ENCODE assay signal across 29 mouse cellular contexts in the genomic region with DNA sequence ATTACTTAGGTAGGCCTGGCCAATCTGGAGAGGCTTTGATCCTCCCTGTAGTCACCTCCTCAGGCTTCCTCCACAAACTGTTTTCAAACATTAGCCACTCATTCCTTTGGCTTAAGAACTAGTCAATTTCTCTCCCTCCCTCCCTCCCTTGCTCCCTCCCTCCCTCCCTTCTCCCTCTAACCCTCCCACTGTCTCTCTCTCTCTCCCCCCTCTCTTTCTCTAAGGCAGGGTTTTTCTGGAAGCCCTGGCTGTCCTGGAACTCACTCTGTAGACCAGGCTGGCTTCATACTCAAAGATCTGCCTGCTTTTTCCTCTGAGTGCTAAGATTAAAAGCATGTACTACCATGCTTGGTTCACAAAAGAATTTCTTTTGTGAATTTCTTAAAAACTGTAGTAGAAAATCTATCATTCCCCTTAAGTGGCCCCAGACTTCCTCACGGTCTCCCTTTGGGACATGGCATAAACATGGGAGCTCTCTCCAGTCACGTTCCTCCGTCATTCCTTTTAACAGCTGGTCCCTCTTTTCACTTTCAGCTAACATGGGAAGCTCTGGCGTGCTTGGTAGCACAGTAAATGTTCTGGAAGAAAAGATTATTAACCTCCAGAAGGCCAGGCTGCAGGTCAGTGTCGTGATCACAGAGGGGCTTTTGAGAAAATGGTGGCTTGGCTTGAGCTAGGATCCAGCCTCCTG. TPM values are rescaled to one million over a fixed set of nuclear protein-coding genes. Genes with fewer than 3 reads are reported as not detected.
DNase-seq lines count a peak whose midpoint lies in the region; ATAC-seq and TF ChIP-seq lines count a peak whose summit lies in the region.
"Had no signal": no experiment of that assay in that cellular context is flagged by ENCODE, and none has a peak within 500 bp of the region (broad histone marks: within the 10 kb centered on the region; RNA-seq: fewer than 3 reads in every experiment).

No protein-coding gene starts in this region.

- no peak overlapping the region for H3K4me3 ChIP-seq in kidney, postnatal 0 days (replicated peaks; ENCODE audit: low read depth, low read length)
- no peak overlapping the region for H3K4me3 ChIP-seq in embryonic facial prominence, embryonic 14.5 days (ENCODE audit: low read depth, low read length)
- no peak overlapping the region for H3K4me3 ChIP-seq in limb, embryonic 15.5 days
- H3K4me3 ChIP-seq: forebrain, embryonic 12.5 days; hindbrain, embryonic 13.5 days; liver, embryonic 12.5 days; midbrain, embryonic 10.5 days had no signal

- H3K27ac ChIP-seq in kidney, postnatal 0 days = peak overlapping the region; percentile 47; the same call in 1 of the 2 replicates
- H3K27ac ChIP-seq in embryonic facial prominence, embryonic 14.5 days (replicated peaks; ENCODE audit: low read depth, low read length) = no peak overlapping the region
- peak overlapping the region; percentile 50 for H3K27ac ChIP-seq in limb, embryonic 15.5 days
- H3K27ac ChIP-seq: forebrain, embryonic 12.5 days; hindbrain, embryonic 13.5 days; liver, embryonic 12.5 days; macrophage; midbrain, embryonic 10.5 days had no signal

- no peaks in the 10 kb centered on the region for H3K36me3 ChIP-seq in kidney, postnatal 0 days (ENCODE audit: insufficient read depth, low read length)
- no peaks in the 10 kb centered on the region for H3K36me3 ChIP-seq in embryonic facial prominence, embryonic 14.5 days (ENCODE audit: control insufficient read depth, insufficient read depth, low read length)
- H3K36me3 ChIP-seq in limb, embryonic 15.5 days = no peaks in the 10 kb centered on the region
- H3K36me3 ChIP-seq: forebrain, embryonic 12.5 days; G1E; hindbrain, embryonic 13.5 days; liver, embryonic 12.5 days; midbrain, embryonic 10.5 days had no signal

- no peak overlapping the region for H3K4me2 ChIP-seq in kidney, postnatal 0 days (ENCODE audit: low read length)
- H3K4me2 ChIP-seq in embryonic facial prominence, embryonic 14.5 days (ENCODE audit: low read depth, low read length) = no peak overlapping the region
- H3K4me2 ChIP-seq in limb, embryonic 15.5 days = no peak overlapping the region
- H3K4me2 ChIP-seq: forebrain, embryonic 12.5 days; hindbrain, embryonic 13.5 days; liver, embryonic 12.5 days had no signal

- 36% methylated on average over 5 of the region's 5 CpGs for WGBS in kidney, postnatal 0 days
- WGBS in embryonic facial prominence, embryonic 14.5 days = 37% methylated on average over 5 of the region's 5 CpGs
- WGBS in limb, embryonic 15.5 days = 34% methylated on average over 5 of the region's 5 CpGs

- peak; percentile 89 for DNase-seq in heart, adult 11 months
- no peak for DNase-seq in heart, postnatal 36 days
- peak; percentile 59 for DNase-seq in kidney, postnatal 0 days (ENCODE audit: low spot score)
- DNase-seq in kidney, postnatal 36 days = no peak
- peak; percentile 21 for DNase-seq in embryonic facial prominence, embryonic 14.5 days (ENCODE audit: low spot score)
- no peak for DNase-seq in cerebellum, postnatal 36 days
- no peak for DNase-seq in ovary, postnatal 10 days (ENCODE audit: low spot score)
- DNase-seq: cerebellum, postnatal 14 days; embryo, embryonic 11 days; kidney, postnatal 25 days; right cerebral cortex, postnatal 25 days; thymus, postnatal 14 days had no signal

- H3K9me3 ChIP-seq in kidney, postnatal 0 days (replicated peaks; ENCODE audit: low read length) = no peaks in the 10 kb centered on the region
- H3K9me3 ChIP-seq in embryonic facial prominence, embryonic 14.5 days (ENCODE audit: control insufficient read depth, low read length) = no peaks in the 10 kb centered on the region
- no peaks in the 10 kb centered on the region for H3K9me3 ChIP-seq in limb, embryonic 15.5 days
- H3K9me3 ChIP-seq: forebrain, embryonic 12.5 days; G1E; hindbrain, embryonic 13.5 days; liver, embryonic 12.5 days; midbrain, embryonic 10.5 days had no signal

- no peak for ATAC-seq in kidney, postnatal 0 days (replicated peaks; ENCODE audit: low FRiP score, low read depth)
- ATAC-seq in embryonic facial prominence, embryonic 14.5 days (ENCODE audit: low read depth) = no peak
- ATAC-seq in limb, embryonic 15.5 days (ENCODE audit: insufficient number of reproducible peaks, low FRiP score, low TSS enrichment, low read depth) = no peak
- ATAC-seq: activated CD4-positive, CD25-positive, alpha-beta regulatory T cell, adult 4 months; inflammation-experienced regulatory T-cells, adult 6 months; liver, embryonic 12.5 days had no signal

- no peak for TF ChIP-seq CTCF in kidney, postnatal 0 days (IDR thresholded peaks at IDR 0.05; ENCODE audit: low read depth)

- H3K4me1 ChIP-seq in kidney, postnatal 0 days (replicated peaks; ENCODE audit: insufficient read depth, low read length) = no peaks in the 10 kb centered on the region
- H3K4me1 ChIP-seq in embryonic facial prominence, embryonic 14.5 days (ENCODE audit: control insufficient read depth, insufficient read depth, low read length) = no peaks in the 10 kb centered on the region
- H3K4me1 ChIP-seq in limb, embryonic 15.5 days = peaks cover 6% of the 10 kb centered on the region; the same call in 1 of the 2 replicates
- H3K4me1 ChIP-seq: forebrain, embryonic 12.5 days; hindbrain, embryonic 13.5 days; liver, embryonic 12.5 days; midbrain, embryonic 10.5 days had no signal

- H3K9ac ChIP-seq in kidney, postnatal 0 days (ENCODE audit: low read depth, low read length) = no peak overlapping the region
- H3K9ac ChIP-seq in embryonic facial prominence, embryonic 14.5 days (ENCODE audit: low read depth, low read length) = no peak overlapping the region
- H3K9ac ChIP-seq in limb, embryonic 15.5 days = no peak overlapping the region
- H3K9ac ChIP-seq: forebrain, embryonic 12.5 days; hindbrain, embryonic 13.5 days; liver, embryonic 12.5 days had no signal

- intact Hi-C loops in heart, postnatal 36 days (cut with DNase I) = no loop called here

- H3K27me3 ChIP-seq in kidney, postnatal 0 days (ENCODE audit: insufficient read depth, low read length) = no peaks in the 10 kb centered on the region
- no peaks in the 10 kb centered on the region for H3K27me3 ChIP-seq in embryonic facial prominence, embryonic 14.5 days (replicated peaks; ENCODE audit: control insufficient read depth, insufficient read depth, low read length)
- no peaks in the 10 kb centered on the region for H3K27me3 ChIP-seq in limb, embryonic 15.5 days
- H3K27me3 ChIP-seq: forebrain, embryonic 12.5 days; hindbrain, embryonic 13.5 days; liver, embryonic 12.5 days had no signal

RNA-seq across cellular contexts. Expression of a gene that starts 15.9 kb away (rescaled TPM):
- not detected for total RNA-seq in heart, postnatal 36 days (2021)
- polyA plus RNA-seq in kidney, postnatal 0 days (2015; fragmentation: Nextera tagmentation; extraction: Ambion mirVana) = 0.14 TPM in 1 of 2 replicates, not detected in the other
- polyA plus RNA-seq in embryonic facial prominence, embryonic 14.5 days (2014; fragmentation: Nextera tagmentation; extraction: Ambion mirVana) = 0.33 and 0.39 TPM in 2 replicates
- polyA plus RNA-seq in limb, embryonic 15.5 days (2015; fragmentation: Nextera tagmentation; extraction: Ambion mirVana) = 0.24 and 0.88 TPM in 2 replicates
- total RNA-seq: adrenal gland, postnatal 14 days; gastrocnemius, adult 8-10 months; heart, postnatal 10 days; left cerebral cortex, adult 18-20 months; left cerebral cortex, postnatal 36 days; midbrain, postnatal 0 days had no signal
- polyA plus RNA-seq: brain, embryonic 14.5 days; G1E; spleen, adult 2 months had no signal

RNA-seq across cellular contexts. Expression of a gene that starts 29.0 kb away (rescaled TPM):
- total RNA-seq in heart, postnatal 36 days (2021) = 10 to 100 TPM; 20.0 to 21.6 TPM
- polyA plus RNA-seq in kidney, postnatal 0 days (2015; fragmentation: Nextera tagmentation; extraction: Ambion mirVana) = 39.4 and 41.5 TPM in 2 replicates
- 36.3 and 39.0 TPM in 2 replicates for polyA plus RNA-seq in embryonic facial prominence, embryonic 14.5 days (2014; fragmentation: Nextera tagmentation; extraction: Ambion mirVana)
- polyA plus RNA-seq in limb, embryonic 15.5 days (2015; fragmentation: Nextera tagmentation; extraction: Ambion mirVana) = 43.4 and 49.3 TPM in 2 replicates

RNA-seq across cellular contexts. Expression of a gene that starts 35.0 kb away (rescaled TPM):
- total RNA-seq in heart, postnatal 36 days (2021) = 100 to 1,000 TPM; 154 to 155 TPM
- polyA plus RNA-seq in kidney, postnatal 0 days (2015; fragmentation: Nextera tagmentation; extraction: Ambion mirVana) = 85.9 and 99.0 TPM in 2 replicates
- polyA plus RNA-seq in embryonic facial prominence, embryonic 14.5 days (2014; fragmentation: Nextera tagmentation; extraction: Ambion mirVana) = 76.2 and 87.8 TPM in 2 replicates
- polyA plus RNA-seq in limb, embryonic 15.5 days (2015; fragmentation: Nextera tagmentation; extraction: Ambion mirVana) = 85.9 and 89.9 TPM in 2 replicates

Comparison
In these comparisons a context has a peak if more than half of its experiments do, and no peak if none do; other contexts are left out.
1. DNase-seq: peak in heart, adult 11 months (single experiment), kidney, postnatal 0 days (single experiment) and embryonic facial prominence, embryonic 14.5 days (single experiment); none in heart, postnatal 36 days (0 of 2), kidney, postnatal 36 days (0 of 2), cerebellum, postnatal 36 days (0 of 2) and ovary, postnatal 10 days (single experiment).